Mouse (Mus musculus) kidney, postnatal 25 days (tissue): ENCODE results near the gene Uqcc3.

ENCODE experiments used
- DNase-seq, 2 experiments: peaks; one replicate each; pipeline ENCODE4 v3.0.0; 2021; ENCODE audit warnings: mixed read lengths in 2 of 2

The Uqcc3 gene

GRCm38 (mm10) chr19:8844371-8845129 is 36.2 kb downstream of the Uqcc3 start:
- peak; percentile 77 to 95 for DNase-seq

GRCm38 (mm10) chr19:8842961-8843360 is 37.8 kb downstream of the Uqcc3 start:
- DNase-seq, result no peak

GRCm38 (mm10) chr19:8841012-8841411 is 39.7 kb downstream of the Uqcc3 start:
- DNase-seq, result peak in 1 of 2 experiments; percentile 38

- DNase-seq, result peak; percentile 86 to 92
Observed at GRCm38 (mm10) chr19:8839908-8840791, 40.6 kb downstream of the Uqcc3 start.

DNA sequence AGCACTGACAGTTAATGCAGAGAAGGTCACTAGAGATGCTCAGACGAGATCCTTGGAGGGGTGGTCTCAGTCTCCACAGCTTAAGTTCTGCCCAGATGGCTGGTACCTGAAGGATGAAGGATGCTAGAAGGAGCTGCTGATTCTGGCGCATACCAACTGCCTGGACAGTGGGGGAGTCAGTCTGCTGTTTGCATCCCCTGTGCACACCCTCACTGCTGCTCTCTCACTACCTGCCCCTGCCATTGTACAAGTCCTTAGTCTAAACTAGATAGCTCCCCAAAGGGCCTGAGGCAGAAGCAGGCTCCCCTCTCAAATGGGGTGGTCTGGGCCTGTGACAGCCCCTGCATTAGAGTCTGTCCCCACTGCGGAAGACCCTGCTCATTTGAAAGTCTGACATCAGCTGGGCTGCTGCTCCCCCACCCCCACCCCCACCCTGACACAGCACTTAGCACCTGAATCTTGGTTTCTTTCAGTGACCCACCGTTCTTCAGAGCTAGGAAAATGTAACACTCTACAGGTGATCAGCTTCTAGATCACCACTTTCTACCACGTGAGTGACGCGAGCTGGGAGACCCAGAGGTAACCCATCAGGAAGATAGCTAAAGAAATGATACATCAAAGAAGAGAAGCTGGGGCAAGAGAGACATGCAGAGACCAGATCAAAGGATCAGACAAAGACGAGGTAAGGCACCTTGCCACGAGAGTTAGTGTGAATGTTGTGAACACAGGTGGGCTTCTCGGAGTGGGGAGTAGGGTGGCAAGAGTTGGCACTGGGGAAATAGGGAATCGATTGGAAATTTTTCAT is 41.4 kb downstream of the Uqcc3 start, which contains the start of gene Gng3:
TSS of gene Gng3 (minus strand) at position 92 of the 805 bp plus-strand sequence.
- DNase-seq, result peak in 1 of 2 experiments; percentile 32

DNA sequence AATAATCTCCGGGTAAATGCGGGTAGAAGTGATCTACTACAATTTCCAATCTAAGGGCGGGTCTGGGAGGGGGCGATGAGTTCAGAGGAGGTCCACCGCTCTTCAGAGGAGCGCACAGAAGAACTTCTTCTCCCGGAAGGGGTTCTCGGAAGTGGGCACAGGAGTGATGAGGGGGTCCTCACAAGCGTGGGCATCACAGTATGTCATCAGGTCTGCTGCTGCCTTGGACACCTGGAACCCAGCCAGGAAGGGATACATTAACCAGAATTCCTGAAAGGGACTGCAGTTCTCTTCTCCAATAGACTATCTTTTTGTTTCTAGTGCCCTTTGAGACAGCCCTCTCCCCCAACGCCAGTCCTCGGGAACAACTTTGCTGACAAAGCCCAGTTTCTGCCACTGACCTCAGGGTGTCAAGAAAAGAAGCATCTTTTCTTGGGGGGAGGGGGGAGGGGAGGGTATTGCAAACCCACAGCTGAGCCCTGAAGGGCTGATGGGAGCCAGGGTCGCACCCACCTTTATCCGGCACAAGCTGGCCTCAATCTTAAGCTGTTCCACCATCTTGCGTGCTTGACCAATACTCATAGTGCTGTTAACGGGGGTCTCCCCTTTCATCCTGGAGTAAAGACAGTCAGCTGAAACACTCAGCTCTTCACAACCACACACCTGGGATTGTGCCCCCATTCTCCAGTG is 42.5 kb downstream of the Uqcc3 start:
- peak; percentile 83 to 85 for DNase-seq

- DNase-seq, result peak; percentile 87 to 90
Observed at GRCm38 (mm10) chr19:8837251-8837791, 43.4 kb downstream of the Uqcc3 start, which contains the start of gene Bscl2. TSS of gene Bscl2 (plus strand) at chr19:8837467.

- peak in 1 of 2 experiments; percentile 37 for DNase-seq
Observed at GRCm38 (mm10) chr19:8836327-8836726, 44.4 kb downstream of the Uqcc3 start.

DNA sequence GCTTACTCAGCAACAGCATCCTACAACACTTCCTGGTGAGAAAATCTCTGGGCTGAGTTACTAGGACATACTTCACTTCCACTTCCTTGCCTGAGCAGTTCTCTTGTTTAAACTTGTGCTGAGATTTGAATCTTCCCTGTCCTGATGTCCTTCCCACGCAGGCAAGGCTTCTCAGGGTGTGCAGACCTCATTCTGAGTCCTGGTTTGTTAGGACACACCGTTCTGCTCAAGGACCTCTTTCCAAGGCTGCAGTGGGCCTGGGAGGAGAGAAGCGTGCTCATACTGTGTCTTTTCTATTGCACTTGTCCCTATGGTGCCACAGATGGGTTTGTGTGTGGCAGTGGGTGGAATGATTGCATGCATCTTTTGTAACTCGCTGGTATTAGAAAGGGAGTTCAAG is 47.8 kb downstream of the Uqcc3 start:
- no peak for DNase-seq

DNA sequence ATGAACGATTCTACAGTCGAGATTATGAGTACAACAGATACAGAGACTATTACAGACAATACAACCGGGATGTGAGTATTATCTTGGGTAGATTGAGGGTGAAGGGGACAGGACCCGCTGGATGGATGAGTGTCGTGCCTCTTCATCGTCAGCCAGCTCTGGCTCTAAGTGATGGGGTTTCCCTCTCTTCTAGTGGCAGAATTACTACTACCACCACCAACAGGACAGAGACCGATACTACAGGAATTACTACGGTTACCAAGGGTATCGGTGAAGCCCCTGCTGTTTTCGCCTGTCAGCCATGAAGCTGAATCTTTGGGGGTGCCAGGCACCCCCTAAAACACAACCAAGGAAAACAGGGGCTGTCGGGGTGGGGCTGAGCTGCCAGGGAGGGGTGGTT is 49.5 kb downstream of the Uqcc3 start:
- DNase-seq, result no peak

DNA sequence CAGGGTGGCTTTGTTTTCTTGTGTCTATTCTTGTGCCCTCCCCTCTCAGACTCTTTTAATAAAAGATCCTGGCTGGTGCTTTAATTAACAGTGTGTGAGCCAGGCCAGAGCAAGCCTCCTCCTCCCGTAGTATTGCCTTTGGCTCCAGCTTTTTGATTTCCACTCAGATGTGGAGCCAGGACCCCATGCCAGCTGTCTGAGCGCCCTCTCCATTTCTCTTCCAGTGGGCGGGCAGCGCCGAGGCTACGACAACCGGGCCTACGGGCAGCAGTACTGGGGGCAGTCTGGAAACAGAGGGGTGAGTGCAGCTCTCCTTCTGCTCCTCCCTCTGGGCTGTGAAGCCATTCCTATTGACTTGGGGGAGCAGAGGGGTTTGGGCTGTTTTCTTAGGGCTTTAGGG is 50.1 kb downstream of the Uqcc3 start:
- peak in 1 of 2 experiments; percentile 39 for DNase-seq
